Mouse (Mus musculus): ENCODE measurements around the gene Fbxw7. TPM values are rescaled to one million over a fixed set of nuclear protein-coding genes. Genes with fewer than 3 reads are reported as not detected.

The Fbxw7 gene
- total and polyA plus RNA-seq, 3 experiments = 28.5 to 31.3 (median 29.8) TPM

- DNase-seq (ENCODE audit: extremely low read depth) = no peak
- TF ChIP-seq MAZ (IDR thresholded peaks at IDR 0.05; ENCODE audit: low read depth, low read length) = no peak
- TF ChIP-seq KAT2A (IDR thresholded peaks at IDR 0.05; ENCODE audit: insufficient replicate concordance, low read length) = no peak
- no peak for TF ChIP-seq CHD2 (IDR thresholded peaks at IDR 0.05; ENCODE audit: low read length)
- TF ChIP-seq E2F4 (IDR thresholded peaks at IDR 0.05; ENCODE audit: insufficient replicate concordance, low read depth, low read length) = no peak
- no peak for TF ChIP-seq TCF12 (IDR thresholded peaks at IDR 0.05; ENCODE audit: low read depth, low read length)
- TF ChIP-seq ZKSCAN1 (IDR thresholded peaks at IDR 0.05; ENCODE audit: borderline replicate concordance, low read depth, low read length) = no peak
- no peak for TF ChIP-seq IRF4 (IDR thresholded peaks at IDR 0.05; ENCODE audit: low read depth, low read length)
- no peak for TF ChIP-seq BHLHE40 (IDR thresholded peaks at IDR 0.05; ENCODE audit: low read depth, low read length)
- no peak for TF ChIP-seq SIN3A (IDR thresholded peaks at IDR 0.05; ENCODE audit: low read length)
- TF ChIP-seq ZC3H11A (IDR thresholded peaks at IDR 0.05; ENCODE audit: low read depth, low read length) = no peak
- TF ChIP-seq TBP (conservative IDR thresholded peaks at IDR 0.05; ENCODE audit: low read depth, low read length) = no peak
- TF ChIP-seq MAFK (IDR thresholded peaks at IDR 0.05; ENCODE audit: insufficient replicate concordance, low read length) = no peak
- dilution Hi-C loops (cut with MboI; ENCODE audit: extremely low pct_ligation_motif_present, extremely low pct_unique_long_range_greater_than_20kb, low sequenced_read_pairs) (no loop called here), in situ Hi-C loops (cut with MboI; ENCODE audit: low pct_ligation_motif_present, low pct_unique_long_range_greater_than_20kb, low sequenced_read_pairs) (no loop called here)
- H3K9ac ChIP-seq (ENCODE audit: insufficient read depth, low read depth) = no peak overlapping the region
- H3K79me2 ChIP-seq (replicated peaks; ENCODE audit: control insufficient read depth, extremely low read depth, insufficient read depth, poor library complexity, severe bottlenecking) = peaks cover 4% of the 10 kb centered on the region; the same call in 1 of the 2 replicates
- no peaks in the 10 kb centered on the region for H3K27me3 ChIP-seq (replicated peaks)
- H3K9me3 ChIP-seq (replicated peaks; ENCODE audit: low read length) = no peaks in the 10 kb centered on the region
- H3K4me1 ChIP-seq (ENCODE audit: control insufficient read depth in 1 of 2, insufficient read depth in 2 of 2) = peaks cover 5 to 20% of the 10 kb centered on the region in 2 experiments
- H3K27ac ChIP-seq (ENCODE audit: insufficient read depth, low read depth) = no peak overlapping the region
- H3K4me2 ChIP-seq (ENCODE audit: insufficient read depth, low read depth, poor library complexity, severe bottlenecking) = no peak overlapping the region
- H3K36me3 ChIP-seq (replicated peaks in 1 of 2; ENCODE audit: control insufficient read depth in 1 of 2, insufficient read depth in 1 of 2, low read length in 1 of 2) = peaks cover 40 to 80% of the 10 kb centered on the region in 2 experiments
- H3K4me3 ChIP-seq (replicated peaks in 1 of 3; ENCODE audit: low read depth in 2 of 3, low read length in 2 of 3, poor library complexity in 1 of 3) = no peak overlapping the region
These were observed 152.3 kb downstream of the Fbxw7 start for GRCm38 (mm10) chr3:84967364-84967763.

- no peak overlapping the region for H3K4me3 ChIP-seq (replicated peaks in 1 of 3; ENCODE audit: low read depth in 2 of 3, low read length in 2 of 3, poor library complexity in 1 of 3)
- no peak for DNase-seq (ENCODE audit: extremely low read depth)
- in situ Hi-C loops (cut with MboI; ENCODE audit: low pct_ligation_motif_present, low pct_unique_long_range_greater_than_20kb, low sequenced_read_pairs) = no loop called here
These were observed 156.5 kb downstream of the Fbxw7 start for GRCm38 (mm10) chr3:84971561-84971960.

More at GRCm38 (mm10) chr3:84971561-84971960, 156.5 kb downstream of the Fbxw7 start:
- dilution Hi-C loops (cut with MboI; ENCODE audit: extremely low pct_ligation_motif_present, extremely low pct_unique_long_range_greater_than_20kb, low sequenced_read_pairs) = no loop called here
- no peak overlapping the region for H3K4me2 ChIP-seq (ENCODE audit: insufficient read depth, low read depth, poor library complexity, severe bottlenecking)
- no peak overlapping the region for H3K9ac ChIP-seq (ENCODE audit: insufficient read depth, low read depth)
- peaks cover 59 to 97% of the 10 kb centered on the region in 2 experiments for H3K36me3 ChIP-seq (replicated peaks in 1 of 2; ENCODE audit: control insufficient read depth in 1 of 2, insufficient read depth in 1 of 2, low read length in 1 of 2)
- H3K4me1 ChIP-seq (ENCODE audit: control insufficient read depth in 1 of 2, insufficient read depth in 2 of 2) = peaks cover 3 to 14% of the 10 kb centered on the region in 2 experiments
- no peak overlapping the region for H3K27ac ChIP-seq (ENCODE audit: insufficient read depth, low read depth)
- 0 out of 2 replicates have a peak, but pooled peaks cover 1% of the 10 kb centered on the region for H3K79me2 ChIP-seq (replicated peaks; ENCODE audit: control insufficient read depth, extremely low read depth, insufficient read depth, poor library complexity, severe bottlenecking)
- H3K27me3 ChIP-seq (replicated peaks) = no peaks in the 10 kb centered on the region
- H3K9me3 ChIP-seq (replicated peaks; ENCODE audit: low read length) = no peaks in the 10 kb centered on the region
- TF ChIP-seq ZNF384 (IDR thresholded peaks at IDR 0.05; ENCODE audit: low read depth, low read length) (no peak), ZC3H11A (IDR thresholded peaks at IDR 0.05; ENCODE audit: low read depth, low read length) (no peak), MAFK (IDR thresholded peaks at IDR 0.05; ENCODE audit: insufficient replicate concordance, low read length) (no peak), GABPA (IDR thresholded peaks at IDR 0.05; ENCODE audit: insufficient replicate concordance, low read depth, low read length) (no peak), JUN (IDR thresholded peaks at IDR 0.05; ENCODE audit: insufficient read depth, low read depth, low read length) (no peak), HCFC1 (IDR thresholded peaks at IDR 0.05; ENCODE audit: low read depth, low read length) (no peak)

All from CH12.LX (cell line).